Mouse (Mus musculus): ENCODE measurements around the gene Lsamp.

- TF ChIP-seq CTCF (IDR thresholded peaks at IDR 0.05), result no peak
- TF ChIP-seq EP300 (IDR thresholded peaks at IDR 0.05), result no peak
Observed at GRCm38 (mm10) chr16:41180867-41181266, 1196.7 kb downstream of the Lsamp start.
